Mouse (Mus musculus): Measurements from ENCODE around the gene Magi1. TPM values are rescaled to one million over a fixed set of nuclear protein-coding genes. Genes with fewer than 3 reads are reported as not detected.

Gene Magi1
- polyA plus RNA-seq, 1 experiment from 2014 or later, result 22.9 TPM

DNA sequence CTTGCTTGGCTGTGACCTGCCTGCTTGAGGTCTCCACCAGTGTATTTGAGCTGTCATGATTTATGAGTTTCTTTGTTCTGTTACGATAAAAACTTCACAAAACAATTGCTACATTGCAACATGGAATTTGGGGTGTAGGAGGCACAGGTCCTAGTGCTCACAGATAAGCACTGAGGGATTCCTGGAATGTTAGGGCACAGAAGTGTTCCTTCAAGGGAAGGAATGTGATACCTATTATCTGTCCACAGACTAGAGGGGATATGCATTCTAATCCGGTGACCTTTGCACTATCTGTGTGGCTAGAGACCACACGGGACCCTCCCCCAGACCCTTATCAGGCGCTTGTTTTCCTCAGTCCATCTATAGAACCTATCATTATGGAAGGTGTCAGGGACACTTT is 132.8 kb downstream of the Magi1 start:
- H3K36me3 ChIP-seq (ENCODE audit: control insufficient read depth, insufficient read depth, low read length), result no peaks in the 10 kb centered on the region
- no peaks in the 10 kb centered on the region for H3K27me3 ChIP-seq (replicated peaks; ENCODE audit: control insufficient read depth, insufficient read depth, low read length)
- WGBS, result 64% methylated on average over 4 of the region's 4 CpGs
- no peaks in the 10 kb centered on the region for H3K9me3 ChIP-seq (replicated peaks; ENCODE audit: control insufficient read depth, low read length)
- DNase-seq (ENCODE audit: low spot score) (no peak), ATAC-seq (no peak)
- H3K9ac ChIP-seq (ENCODE audit: low read length), result no peak overlapping the region
- H3K4me1 ChIP-seq (ENCODE audit: control insufficient read depth, insufficient read depth, low read length), result peaks cover 7% of the 10 kb centered on the region; the same call in 1 of the 2 replicates
- H3K27ac ChIP-seq (ENCODE audit: low read depth, low read length), result no peak overlapping the region
- no peak overlapping the region for H3K4me2 ChIP-seq (ENCODE audit: low read length)
- no peak overlapping the region for H3K4me3 ChIP-seq (ENCODE audit: low read depth, low read length)

DNA sequence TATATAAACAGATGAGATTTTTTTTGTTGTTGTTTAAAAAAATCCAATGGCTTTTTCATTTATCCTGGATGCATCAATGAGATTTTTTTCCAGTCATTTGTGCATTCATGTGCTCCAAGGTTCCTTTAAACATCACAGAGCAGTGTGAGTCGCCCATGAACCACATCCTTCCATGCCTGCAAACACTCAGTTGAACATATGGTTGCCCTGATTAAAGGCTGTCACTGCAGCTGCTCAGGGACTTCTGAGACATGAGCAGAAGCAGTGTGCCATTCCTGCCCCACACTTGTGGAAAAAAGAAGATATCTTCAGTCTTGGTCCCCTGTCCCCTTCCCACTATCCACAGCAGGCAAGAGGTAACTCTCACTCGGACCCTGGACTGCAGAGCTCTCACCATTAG is 133.9 kb downstream of the Magi1 start:
- peak; percentile 65 for DNase-seq (ENCODE audit: low spot score)
- no peak overlapping the region for H3K9ac ChIP-seq (ENCODE audit: low read length)

DNA sequence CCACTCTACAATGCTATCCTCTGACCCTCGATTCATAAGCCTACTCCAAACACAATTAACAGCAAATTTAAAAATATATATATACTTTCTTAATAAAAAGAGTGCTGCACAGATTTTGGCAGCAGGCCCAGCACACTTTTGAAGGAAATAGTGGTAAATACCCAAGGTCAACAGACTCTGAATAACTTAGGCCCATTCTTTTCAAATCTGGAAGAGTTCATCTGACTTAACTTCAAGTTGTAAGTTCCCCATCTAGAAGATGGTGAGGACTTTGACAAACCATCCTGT is 137.6 kb downstream of the Magi1 start:
- ATAC-seq, result no peak
- no peak overlapping the region for H3K9ac ChIP-seq (ENCODE audit: low read length)

More for the DNA sequence above, 133.9 kb downstream of the Magi1 start:
- H3K4me2 ChIP-seq (ENCODE audit: low read length), result no peak overlapping the region
- WGBS, result 57% methylated on average over 2 of the region's 2 CpGs
- no peak overlapping the region for H3K27ac ChIP-seq (ENCODE audit: low read depth, low read length)
- no peaks in the 10 kb centered on the region for H3K9me3 ChIP-seq (replicated peaks; ENCODE audit: control insufficient read depth, low read length)
- no peaks in the 10 kb centered on the region for H3K36me3 ChIP-seq (ENCODE audit: control insufficient read depth, insufficient read depth, low read length)
- peak; percentile 57; the same call in 1 of the 2 replicates for ATAC-seq
- no peaks in the 10 kb centered on the region for H3K27me3 ChIP-seq (replicated peaks; ENCODE audit: control insufficient read depth, insufficient read depth, low read length)
- no peak overlapping the region for H3K4me3 ChIP-seq (ENCODE audit: low read depth, low read length)
- H3K4me1 ChIP-seq (ENCODE audit: control insufficient read depth, insufficient read depth, low read length), result peaks cover 7% of the 10 kb centered on the region; the same call in 1 of the 2 replicates

DNA sequence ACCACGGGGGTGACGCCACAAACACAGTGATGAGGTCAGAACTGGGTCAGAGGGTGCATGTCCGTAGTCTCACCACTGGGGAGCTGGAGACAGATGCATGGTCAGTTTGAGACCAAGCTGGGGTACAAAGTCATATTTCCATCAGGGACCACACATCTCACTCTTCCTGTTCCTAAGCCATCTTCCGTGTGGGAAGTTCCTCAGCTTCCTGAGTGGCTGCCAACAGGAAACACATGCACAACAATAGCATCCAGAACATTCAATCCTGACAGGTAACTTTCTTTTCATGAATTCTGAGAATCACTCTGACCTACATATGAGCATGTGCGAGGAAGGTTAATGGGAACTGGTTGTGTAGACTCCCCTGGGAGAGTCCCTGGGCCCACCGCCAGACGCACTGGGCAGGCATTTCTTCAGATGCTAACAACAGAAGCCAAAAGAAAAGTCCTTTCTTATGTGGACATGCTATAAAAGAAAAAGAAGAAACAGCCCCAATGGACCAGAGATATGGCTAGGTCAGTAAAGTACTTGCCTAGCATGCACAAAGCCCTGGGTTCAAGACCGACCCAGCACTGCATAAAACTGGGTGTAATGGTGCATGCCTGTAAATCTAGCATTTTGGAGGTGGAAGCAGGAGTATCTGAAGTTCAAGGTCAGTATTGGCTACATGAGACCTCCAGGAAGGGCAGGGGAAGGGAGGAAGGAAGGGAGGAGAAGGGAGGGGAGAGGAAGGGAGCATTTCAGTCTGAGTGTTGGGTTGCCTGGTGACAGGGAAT is 138.1 kb downstream of the Magi1 start:
- WGBS, result 91% methylated on average over 8 of the region's 8 CpGs
- Histone ChIP-seq H3K4me3 (ENCODE audit: low read depth, low read length) (no peak overlapping the region), H3K9ac (ENCODE audit: low read length) (no peak overlapping the region), H3K27me3 (replicated peaks; ENCODE audit: control insufficient read depth, insufficient read depth, low read length) (no peaks in the 10 kb centered on the region), H3K27ac (ENCODE audit: low read depth, low read length) (no peak overlapping the region), H3K4me1 (ENCODE audit: control insufficient read depth, insufficient read depth, low read length) (peaks cover 7% of the 10 kb centered on the region; the same call in 1 of the 2 replicates), H3K4me2 (ENCODE audit: low read length) (no peak overlapping the region), H3K36me3 (ENCODE audit: control insufficient read depth, insufficient read depth, low read length) (no peaks in the 10 kb centered on the region), H3K9me3 (replicated peaks; ENCODE audit: control insufficient read depth, low read length) (no peaks in the 10 kb centered on the region)
- ATAC-seq (no peak), DNase-seq (ENCODE audit: low spot score) (no peak)

More for the DNA sequence above, 137.6 kb downstream of the Magi1 start:
- DNase-seq (ENCODE audit: low spot score), result no peak
- H3K4me3 ChIP-seq (ENCODE audit: low read depth, low read length), result no peak overlapping the region
- H3K4me2 ChIP-seq (ENCODE audit: low read length), result no peak overlapping the region
- WGBS, result 69% methylated on average over 1 of the region's 1 CpGs
- H3K9me3 ChIP-seq (replicated peaks; ENCODE audit: control insufficient read depth, low read length), result no peaks in the 10 kb centered on the region
- H3K4me1 ChIP-seq (ENCODE audit: control insufficient read depth, insufficient read depth, low read length), result peaks cover 7% of the 10 kb centered on the region; the same call in 1 of the 2 replicates
- H3K36me3 ChIP-seq (ENCODE audit: control insufficient read depth, insufficient read depth, low read length), result no peaks in the 10 kb centered on the region
- H3K27me3 ChIP-seq (replicated peaks; ENCODE audit: control insufficient read depth, insufficient read depth, low read length), result no peaks in the 10 kb centered on the region
- H3K27ac ChIP-seq (ENCODE audit: low read depth, low read length), result no peak overlapping the region

DNA sequence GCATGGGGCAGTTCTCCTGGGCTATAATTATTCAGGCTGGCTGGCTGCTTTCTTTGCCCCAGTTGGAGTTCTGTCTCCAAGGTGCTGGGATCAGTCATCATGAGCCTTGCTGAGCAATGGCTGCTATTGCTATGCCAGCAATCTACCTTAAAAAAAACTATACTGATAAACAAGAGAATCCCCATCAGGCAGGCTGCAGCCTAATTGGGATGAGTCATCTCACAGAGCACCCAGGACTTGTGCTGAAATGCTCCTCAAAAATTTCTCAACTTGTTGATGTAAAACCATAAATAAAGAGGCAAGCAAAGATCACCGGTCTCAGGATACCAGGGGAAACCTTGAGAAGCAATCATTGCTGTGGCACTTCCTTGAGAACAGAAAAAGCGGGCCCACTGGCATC is 141.2 kb downstream of the Magi1 start:
- DNase-seq (ENCODE audit: low spot score), result no peak
- Histone ChIP-seq H3K27ac (ENCODE audit: low read depth, low read length) (no peak overlapping the region), H3K36me3 (ENCODE audit: control insufficient read depth, insufficient read depth, low read length) (no peaks in the 10 kb centered on the region)

DNA sequence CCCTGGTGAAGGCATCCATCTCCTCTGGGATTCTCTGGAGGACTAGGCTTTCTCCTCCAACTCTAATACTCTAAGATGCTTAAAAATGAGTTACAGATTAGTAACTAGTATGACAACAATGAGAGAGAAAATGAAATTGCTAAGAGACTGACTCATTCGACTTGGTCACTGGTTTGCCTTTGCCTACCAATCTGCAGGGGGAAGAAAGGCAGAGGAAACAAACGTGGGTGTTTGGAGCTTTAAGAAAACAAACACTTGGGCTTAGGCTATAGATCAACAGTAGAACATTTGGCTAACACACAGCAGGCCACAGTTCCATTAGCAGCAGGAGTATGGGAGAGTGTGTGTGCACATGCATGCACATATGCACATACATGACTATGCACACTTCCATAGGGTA is 142.2 kb downstream of the Magi1 start:
- no peaks in the 10 kb centered on the region for H3K4me1 ChIP-seq (ENCODE audit: control insufficient read depth, insufficient read depth, low read length)
- no peaks in the 10 kb centered on the region for H3K9me3 ChIP-seq (replicated peaks; ENCODE audit: control insufficient read depth, low read length)
- no peak for ATAC-seq
- no peak overlapping the region for H3K4me3 ChIP-seq (ENCODE audit: low read depth, low read length)
- no peak for DNase-seq (ENCODE audit: low spot score)
- no peak overlapping the region for H3K4me2 ChIP-seq (ENCODE audit: low read length)
- H3K27me3 ChIP-seq (replicated peaks; ENCODE audit: control insufficient read depth, insufficient read depth, low read length), result no peaks in the 10 kb centered on the region
- no peak overlapping the region for H3K27ac ChIP-seq (ENCODE audit: low read depth, low read length)
- WGBS, result 71% methylated on average over 2 of the region's 2 CpGs
- no peak overlapping the region for H3K9ac ChIP-seq (ENCODE audit: low read length)
- no peaks in the 10 kb centered on the region for H3K36me3 ChIP-seq (ENCODE audit: control insufficient read depth, insufficient read depth, low read length)

More for the DNA sequence above, 141.2 kb downstream of the Magi1 start:
- no peak overlapping the region for H3K4me2 ChIP-seq (ENCODE audit: low read length)
- H3K9me3 ChIP-seq (replicated peaks; ENCODE audit: control insufficient read depth, low read length), result no peaks in the 10 kb centered on the region
- peaks cover 4% of the 10 kb centered on the region; the same call in 1 of the 2 replicates for H3K4me1 ChIP-seq (ENCODE audit: control insufficient read depth, insufficient read depth, low read length)
- H3K4me3 ChIP-seq (ENCODE audit: low read depth, low read length), result no peak overlapping the region
- H3K27me3 ChIP-seq (replicated peaks; ENCODE audit: control insufficient read depth, insufficient read depth, low read length), result no peaks in the 10 kb centered on the region
- ATAC-seq, result no peak
- no peak overlapping the region for H3K9ac ChIP-seq (ENCODE audit: low read length)
- WGBS, result 92% methylated on average over 2 of the region's 2 CpGs

DNA sequence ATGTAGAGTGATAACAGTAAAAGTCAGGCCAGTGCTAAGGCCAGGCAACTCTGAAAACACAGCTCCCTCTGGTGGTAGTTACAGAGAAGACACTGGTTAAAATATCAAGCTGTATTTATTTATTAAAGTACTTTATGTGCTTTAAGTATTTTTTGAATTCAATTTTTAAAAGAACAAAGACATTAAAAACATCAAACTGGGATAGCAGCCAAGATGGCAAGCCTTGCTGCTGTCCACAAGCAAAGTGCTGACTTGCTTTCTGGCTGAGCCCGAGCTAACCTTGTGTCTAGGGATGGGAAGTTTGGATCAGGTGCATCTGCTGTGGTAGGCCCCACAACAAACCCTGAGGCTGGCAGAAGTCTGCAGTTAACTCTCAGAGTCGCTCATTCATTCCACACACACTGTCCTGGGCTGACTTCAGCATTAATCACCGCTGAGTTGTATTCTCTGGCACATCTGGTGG is 143.7 kb downstream of the Magi1 start:
- no peaks in the 10 kb centered on the region for H3K9me3 ChIP-seq (replicated peaks; ENCODE audit: control insufficient read depth, low read length)
- H3K27ac ChIP-seq (ENCODE audit: low read depth, low read length), result no peak overlapping the region
- no peaks in the 10 kb centered on the region for H3K36me3 ChIP-seq (ENCODE audit: control insufficient read depth, insufficient read depth, low read length)
- H3K9ac ChIP-seq (ENCODE audit: low read length), result no peak overlapping the region
- no peak overlapping the region for H3K4me2 ChIP-seq (ENCODE audit: low read length)
- DNase-seq (ENCODE audit: low spot score), result peak; percentile 22
- no peaks in the 10 kb centered on the region for H3K4me1 ChIP-seq (ENCODE audit: control insufficient read depth, insufficient read depth, low read length)
- H3K4me3 ChIP-seq (ENCODE audit: low read depth, low read length), result no peak overlapping the region
- WGBS, result 91% methylated on average over 3 of the region's 3 CpGs
- ATAC-seq, result no peak
- no peaks in the 10 kb centered on the region for H3K27me3 ChIP-seq (replicated peaks; ENCODE audit: control insufficient read depth, insufficient read depth, low read length)

DNA sequence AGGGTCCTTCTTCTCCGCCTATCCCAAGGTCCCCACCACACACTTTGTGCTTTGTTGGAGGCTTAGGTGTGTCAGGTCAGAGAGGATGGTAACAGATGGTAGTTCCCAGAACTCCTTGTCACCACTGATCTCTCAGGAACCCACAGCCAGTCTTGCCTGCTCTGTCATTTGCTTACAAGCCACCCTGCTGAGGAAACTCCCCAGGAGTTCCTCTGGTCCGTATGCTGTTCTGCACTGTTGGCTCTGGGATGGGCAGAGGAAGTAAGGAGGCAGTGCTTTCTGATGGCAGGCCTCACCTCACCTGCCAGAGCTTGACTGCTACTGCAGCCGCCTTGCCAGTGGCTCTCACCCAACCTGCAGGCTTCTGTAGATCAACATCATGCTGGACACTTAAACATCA is 147.0 kb downstream of the Magi1 start:
- WGBS, result 77% methylated on average over 3 of the region's 3 CpGs
- Histone ChIP-seq H3K4me2 (ENCODE audit: low read length) (no peak overlapping the region), H3K4me1 (ENCODE audit: control insufficient read depth, insufficient read depth, low read length) (peaks cover 2% of the 10 kb centered on the region; the same call in 1 of the 2 replicates), H3K27ac (ENCODE audit: low read depth, low read length) (no peak overlapping the region), H3K9me3 (replicated peaks; ENCODE audit: control insufficient read depth, low read length) (no peaks in the 10 kb centered on the region), H3K4me3 (ENCODE audit: low read depth, low read length) (no peak overlapping the region), H3K36me3 (ENCODE audit: control insufficient read depth, insufficient read depth, low read length) (no peaks in the 10 kb centered on the region), H3K9ac (ENCODE audit: low read length) (no peak overlapping the region), H3K27me3 (replicated peaks; ENCODE audit: control insufficient read depth, insufficient read depth, low read length) (no peaks in the 10 kb centered on the region)
- no peak for DNase-seq (ENCODE audit: low spot score)
- ATAC-seq, result no peak

DNA sequence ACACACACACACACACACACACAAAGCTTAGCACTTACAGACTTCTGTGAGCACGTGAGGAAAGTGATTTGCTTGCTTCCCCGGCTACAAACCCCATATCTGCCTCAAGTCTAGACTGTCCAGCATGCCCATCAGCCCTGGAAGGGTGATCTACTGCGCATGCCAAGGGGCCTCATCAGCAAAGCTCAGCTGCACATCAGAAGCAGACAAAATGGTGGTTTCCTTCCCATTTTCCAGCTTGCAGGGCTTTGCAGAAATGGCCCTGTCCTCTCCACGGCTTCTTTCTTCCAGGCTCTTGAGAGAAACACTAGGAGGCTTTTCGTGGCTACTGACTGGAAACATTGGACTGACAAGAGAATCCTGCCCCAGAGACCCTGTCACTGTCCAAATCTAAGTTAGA is 149.6 kb downstream of the Magi1 start:
- Histone ChIP-seq H3K9ac (ENCODE audit: low read length) (no peak overlapping the region), H3K4me3 (ENCODE audit: low read depth, low read length) (no peak overlapping the region), H3K36me3 (ENCODE audit: control insufficient read depth, insufficient read depth, low read length) (no peaks in the 10 kb centered on the region), H3K4me1 (ENCODE audit: control insufficient read depth, insufficient read depth, low read length) (peaks cover 2% of the 10 kb centered on the region; the same call in 1 of the 2 replicates), H3K9me3 (replicated peaks; ENCODE audit: control insufficient read depth, low read length) (no peaks in the 10 kb centered on the region), H3K27me3 (replicated peaks; ENCODE audit: control insufficient read depth, insufficient read depth, low read length) (no peaks in the 10 kb centered on the region), H3K4me2 (ENCODE audit: low read length) (no peak overlapping the region), H3K27ac (ENCODE audit: low read depth, low read length) (no peak overlapping the region)
- ATAC-seq (no peak), DNase-seq (ENCODE audit: low spot score) (no peak)
- 38% methylated on average over 5 of the region's 5 CpGs for WGBS
